Mouse (Mus musculus) neural tube, embryonic 10.5 days (tissue): ENCODE data around the gene Acap3.
A peak's percentile ranks its signal among the peaks of the same experiment; 100 is the strongest.

Experiments used
- DNase-seq: peaks from one replicate; pipeline ENCODE4 v3.0.0-alpha.2; 2017; ENCODE audit warnings: low spot score; ENCODE audit errors: extremely low spot score

Gene Acap3

GRCm38 (mm10) chr4:155891551-155892001 lies at the start of gene Acap3, which contains the start of gene Pusl1:
Acap3 (plus strand) TSS chr4:155891822.
Pusl1 (minus strand) TSS chr4:155891781.
- DNase-seq: peak; percentile 97

DNA sequence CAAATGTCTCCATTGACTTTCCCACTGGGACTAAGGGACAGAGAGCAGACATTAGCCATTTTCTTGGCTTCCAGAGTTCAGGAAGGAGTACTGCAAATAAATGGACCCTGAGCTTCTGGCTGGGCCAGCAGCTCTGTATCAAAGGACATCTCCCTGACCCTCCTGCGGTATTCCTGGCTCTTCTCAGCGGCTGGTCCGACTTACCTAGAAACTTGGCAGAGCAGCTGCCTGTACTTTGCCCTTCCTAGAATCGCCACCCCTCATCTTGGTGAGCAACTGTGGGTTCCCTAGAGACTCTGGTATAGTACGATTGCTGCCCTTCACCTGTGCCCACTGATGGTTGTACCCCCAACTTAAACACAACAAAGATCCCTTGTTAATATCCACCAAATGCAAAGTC lies 48.4 kb upstream of the Acap3 start:
- DNase-seq: no peak

GRCm38 (mm10) chr4:155846871-155847578 lies 44.6 kb upstream of the Acap3 start, which contains the start of gene Dvl1:
Dvl1 (plus strand) TSS chr4:155847402.
- DNase-seq: peak; percentile 96

DNA sequence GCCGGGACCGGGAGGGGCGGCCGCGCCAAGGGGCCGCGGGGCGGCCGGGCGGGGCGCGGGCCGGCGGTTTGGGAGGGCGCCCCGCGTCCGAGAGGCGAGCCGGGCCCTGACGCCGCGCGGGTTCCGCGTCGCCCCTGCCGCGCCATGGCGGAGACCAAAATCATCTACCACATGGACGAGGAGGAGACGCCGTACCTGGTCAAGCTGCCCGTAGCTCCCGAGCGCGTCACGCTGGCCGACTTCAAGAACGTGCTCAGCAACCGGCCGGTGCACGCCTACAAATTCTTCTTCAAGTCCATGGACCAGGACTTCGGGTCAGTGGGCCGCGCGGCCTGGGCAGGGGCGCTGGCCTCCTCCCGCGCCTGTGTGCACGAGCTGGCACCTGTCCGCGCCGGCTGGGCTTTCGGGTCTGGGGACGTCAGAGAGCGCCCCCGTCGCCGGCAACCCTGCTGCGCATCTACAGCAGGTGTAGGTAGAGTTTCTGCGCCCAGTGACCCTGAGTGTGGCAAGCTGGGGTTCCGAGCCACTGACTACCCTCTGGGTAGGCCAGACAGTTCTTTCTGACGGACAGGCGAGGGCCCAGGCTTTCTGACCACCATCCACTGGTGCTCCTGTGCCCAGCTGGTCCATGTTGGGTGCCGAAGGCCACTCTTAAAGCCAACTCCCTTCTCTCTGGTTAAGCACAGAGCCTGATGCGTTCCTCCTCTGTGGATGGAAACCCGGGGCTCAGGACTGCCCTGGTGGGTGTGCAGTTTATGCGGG lies 43.9 kb upstream of the Acap3 start:
- DNase-seq: peak; percentile 69

GRCm38 (mm10) chr4:155848434-155849095 lies 43.1 kb upstream of the Acap3 start:
- DNase-seq: no peak

DNA sequence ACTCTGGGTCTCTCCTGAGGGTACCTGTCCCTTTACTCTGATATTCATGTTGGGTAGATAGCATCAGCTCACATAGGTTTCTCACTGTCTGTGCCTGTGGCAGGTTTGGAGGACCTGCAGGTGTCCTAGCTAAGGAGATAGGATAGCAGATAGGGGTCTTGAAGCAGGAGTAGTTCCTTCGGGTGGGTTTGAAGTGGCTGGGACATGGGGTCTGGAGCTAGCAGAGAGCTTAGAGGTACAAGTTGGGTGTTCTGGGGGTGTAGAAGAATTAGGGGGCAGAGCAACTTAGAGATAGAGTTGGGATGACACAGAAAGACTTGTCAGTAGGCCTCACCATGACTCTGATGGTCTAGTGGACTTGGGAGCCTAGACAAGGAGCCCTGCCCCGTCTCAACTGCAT lies 42.2 kb upstream of the Acap3 start:
- DNase-seq: no peak

GRCm38 (mm10) chr4:155849792-155850451 lies 41.7 kb upstream of the Acap3 start:
- no peak for DNase-seq

DNA sequence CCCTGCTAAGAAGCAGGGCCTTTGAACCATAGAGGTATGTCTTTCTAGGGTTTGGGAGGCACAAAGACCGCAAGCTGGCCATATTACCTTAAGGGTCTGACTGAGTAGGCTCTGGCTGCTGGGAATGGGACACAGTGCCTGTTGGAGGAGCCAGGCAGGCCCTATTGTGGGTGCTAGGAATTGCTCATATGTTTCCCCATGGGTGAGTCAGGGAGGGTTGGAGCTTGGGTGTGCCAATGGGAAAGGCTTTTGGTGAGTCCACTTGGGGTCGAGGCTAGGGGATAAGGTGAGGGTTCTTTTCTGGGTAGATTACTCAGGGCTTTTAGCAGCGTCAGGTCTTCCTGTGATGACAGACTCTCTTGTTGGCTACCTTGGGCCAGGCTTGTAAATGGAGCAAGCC lies 40.3 kb upstream of the Acap3 start:
- no peak for DNase-seq

DNA sequence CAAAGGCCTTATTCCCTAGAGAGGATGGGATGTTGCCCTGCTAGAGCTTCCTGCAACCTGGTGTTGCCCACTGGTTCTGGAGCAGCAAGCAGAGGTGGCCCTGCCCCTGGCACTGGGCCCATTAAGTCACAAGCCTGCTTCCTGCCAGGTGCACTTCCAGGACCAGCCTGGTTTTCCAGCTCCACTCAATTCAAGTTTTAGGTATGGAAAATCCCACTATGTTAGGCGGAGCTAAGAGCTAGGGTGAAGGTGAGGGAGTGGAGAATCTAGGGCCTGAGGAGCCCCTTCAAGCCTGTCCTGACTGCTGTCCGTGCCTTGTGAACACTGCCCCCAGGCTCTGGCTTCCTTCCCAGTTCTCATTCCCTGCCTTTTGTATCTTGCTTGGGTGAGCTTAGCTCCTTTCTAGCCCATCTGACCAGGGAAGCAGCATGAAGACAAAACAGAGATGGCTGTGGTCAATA lies 39.6 kb upstream of the Acap3 start:
- no peak for DNase-seq

GRCm38 (mm10) chr4:155853421-155853820 lies 38.2 kb upstream of the Acap3 start:
- no peak for DNase-seq

DNA sequence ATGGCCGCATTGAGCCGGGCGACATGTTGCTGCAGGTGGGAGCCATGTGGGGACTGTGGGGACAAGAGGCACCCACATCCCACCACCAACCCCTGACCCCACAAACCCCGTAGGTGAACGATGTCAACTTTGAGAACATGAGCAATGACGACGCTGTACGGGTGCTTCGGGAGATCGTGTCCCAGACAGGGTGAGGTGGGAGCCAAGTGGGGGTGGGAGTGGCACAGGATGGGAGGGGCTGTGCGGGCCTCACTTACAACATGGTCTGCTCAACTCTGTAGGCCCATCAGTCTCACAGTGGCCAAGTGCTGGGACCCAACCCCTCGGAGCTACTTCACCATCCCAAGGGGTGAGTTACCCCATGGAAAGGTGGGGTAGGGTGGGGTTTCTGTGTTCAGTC lies 36.6 kb upstream of the Acap3 start:
- DNase-seq: no peak

- DNase-seq: no peak
Measured at GRCm38 (mm10) chr4:155856071-155856470, 35.6 kb upstream of the Acap3 start.

GRCm38 (mm10) chr4:155856881-155857280 lies 34.7 kb upstream of the Acap3 start:
- no peak for DNase-seq

GRCm38 (mm10) chr4:155859318-155859717 lies 32.3 kb upstream of the Acap3 start:
- peak; percentile 82 for DNase-seq

GRCm38 (mm10) chr4:155861787-155862186 lies 29.8 kb upstream of the Acap3 start:
- DNase-seq: no peak

- no peak for DNase-seq
Measured at GRCm38 (mm10) chr4:155863001-155863400, 28.6 kb upstream of the Acap3 start, which contains the start of gene Tas1r3. Tas1r3 (minus strand) TSS chr4:155863362.

GRCm38 (mm10) chr4:155868614-155869298 lies 22.9 kb upstream of the Acap3 start:
- no peak for DNase-seq

DNA sequence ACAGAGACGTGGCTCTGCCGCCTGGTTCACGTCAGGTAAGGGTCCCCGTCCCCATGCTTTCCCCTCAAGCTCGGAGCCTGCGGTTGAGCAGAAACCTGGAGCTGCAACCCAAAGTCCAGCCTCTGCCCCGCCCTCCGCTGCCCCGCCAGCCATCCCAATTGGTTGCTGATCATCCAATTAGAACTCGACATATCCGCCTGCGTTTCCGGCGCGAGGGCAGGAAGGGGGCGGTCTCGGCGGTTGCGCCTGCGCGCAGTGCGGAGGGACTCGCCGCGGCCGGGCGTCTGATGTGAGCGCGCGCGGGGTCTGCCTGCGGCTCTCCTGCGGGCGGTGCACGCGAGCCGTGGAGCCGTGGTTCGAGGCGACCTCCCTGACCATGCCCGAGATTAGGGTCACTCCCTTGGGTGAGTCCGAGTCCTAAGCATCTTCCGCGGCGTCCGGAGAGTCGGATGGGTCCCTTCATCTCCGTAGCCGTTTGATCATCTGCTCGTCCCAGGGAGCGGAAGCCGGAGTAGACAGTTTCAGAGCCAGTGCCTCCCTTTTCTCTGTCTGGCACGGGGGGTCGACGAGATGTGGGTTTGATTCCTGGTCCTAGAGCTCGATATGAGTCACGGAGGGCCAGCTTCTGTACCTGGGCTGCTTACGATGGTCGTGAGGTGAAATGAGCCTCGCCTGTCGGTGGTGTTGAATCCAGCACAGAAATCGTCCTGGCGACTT lies 22.1 kb upstream of the Acap3 start, which contains the start of the genes Cptp and Ints11:
Gene Cptp (minus strand): TSS at position 124 of the 717 bp plus-strand sequence.
Gene Ints11 (plus strand): TSS at position 230 of the 717 bp plus-strand sequence.
- DNase-seq: peak; percentile 97

GRCm38 (mm10) chr4:155871404-155871803 lies 20.2 kb upstream of the Acap3 start:
- DNase-seq: no peak

GRCm38 (mm10) chr4:155883587-155883986 lies 8.0 kb upstream of the Acap3 start:
- DNase-seq: no peak
